Mouse (Mus musculus): ENCODE data around the gene Cpb2. TPM values are rescaled to one million over a fixed set of nuclear protein-coding genes. Genes with fewer than 3 reads are reported as not detected.
A peak's percentile ranks its signal among the peaks of the same experiment; 100 is the strongest.

Cpb2 gene
- polyA plus RNA-seq, 1 experiment from 2014 or later: not detected

DNA sequence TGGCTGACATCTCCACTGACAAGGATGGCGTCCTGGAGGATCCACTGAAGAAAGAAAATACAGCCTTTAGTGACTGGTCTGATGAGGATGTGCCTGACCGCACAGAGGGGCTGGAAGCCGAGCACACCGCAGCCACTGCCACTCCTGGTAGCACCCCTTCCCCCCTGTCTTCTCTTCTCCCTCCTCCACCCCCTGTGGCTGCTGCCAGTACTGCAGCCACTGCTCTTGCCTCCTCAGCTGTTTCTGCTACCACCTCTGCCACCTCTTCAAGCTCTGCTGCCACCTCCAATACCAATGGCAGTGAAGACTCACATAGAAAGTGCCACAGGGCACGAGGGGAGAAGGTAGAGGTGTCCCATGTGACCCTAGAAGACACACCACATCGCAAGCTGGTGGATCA lies 88.5 kb downstream of the Cpb2 start:
- no peaks in the 10 kb centered on the region for H3K4me1 ChIP-seq
- no peaks in the 10 kb centered on the region for H3K9me3 ChIP-seq
- peak; percentile 18 for DNase-seq (ENCODE audit: extremely low spot score, low spot score)
- peaks cover 70% of the 10 kb centered on the region for H3K36me3 ChIP-seq (replicated peaks)
- 91% methylated on average over 6 of the region's 6 CpGs for WGBS
- no peaks in the 10 kb centered on the region for H3K27me3 ChIP-seq (ENCODE audit: poor library complexity, severe bottlenecking)
- no peak overlapping the region for H3K4me3 ChIP-seq
- no peak overlapping the region for H3K27ac ChIP-seq

Small RNAs within 50 kb of the gene (microRNA-seq; reads per million reads assigned to microRNA genes)
- not detected for gene Gm44482

Other genes with a start within 250 kb of the Cpb2 start
- gene Rubcnl, start 226.3 kb upstream of the Cpb2 start, polyA plus RNA-seq (2016; fragmentation: Nextera tagmentation; extraction: Ambion mirVana): 0.15 and 0.36 TPM in 2 replicates
- gene Lrrc63, start 111.4 kb upstream of the Cpb2 start, polyA plus RNA-seq (2016; fragmentation: Nextera tagmentation; extraction: Ambion mirVana): 0.11 and 0.17 TPM in 2 replicates
- 24.8 and 25.2 TPM in 2 replicates for gene Lcp1, start 111.2 kb upstream of the Cpb2 start, polyA plus RNA-seq (2016; fragmentation: Nextera tagmentation; extraction: Ambion mirVana)
- gene Zc3h13, start 42.1 kb downstream of the Cpb2 start, polyA plus RNA-seq (2016; fragmentation: Nextera tagmentation; extraction: Ambion mirVana): 36.9 and 38.3 TPM in 2 replicates
- gene Siah3, start 213.7 kb downstream of the Cpb2 start, polyA plus RNA-seq (2016; fragmentation: Nextera tagmentation; extraction: Ambion mirVana): 0.48 and 0.63 TPM in 2 replicates

All from forebrain, embryonic 10.5 days (tissue).